8 mouse cellular contexts compared by ENCODE assay signal in the genomic region with DNA sequence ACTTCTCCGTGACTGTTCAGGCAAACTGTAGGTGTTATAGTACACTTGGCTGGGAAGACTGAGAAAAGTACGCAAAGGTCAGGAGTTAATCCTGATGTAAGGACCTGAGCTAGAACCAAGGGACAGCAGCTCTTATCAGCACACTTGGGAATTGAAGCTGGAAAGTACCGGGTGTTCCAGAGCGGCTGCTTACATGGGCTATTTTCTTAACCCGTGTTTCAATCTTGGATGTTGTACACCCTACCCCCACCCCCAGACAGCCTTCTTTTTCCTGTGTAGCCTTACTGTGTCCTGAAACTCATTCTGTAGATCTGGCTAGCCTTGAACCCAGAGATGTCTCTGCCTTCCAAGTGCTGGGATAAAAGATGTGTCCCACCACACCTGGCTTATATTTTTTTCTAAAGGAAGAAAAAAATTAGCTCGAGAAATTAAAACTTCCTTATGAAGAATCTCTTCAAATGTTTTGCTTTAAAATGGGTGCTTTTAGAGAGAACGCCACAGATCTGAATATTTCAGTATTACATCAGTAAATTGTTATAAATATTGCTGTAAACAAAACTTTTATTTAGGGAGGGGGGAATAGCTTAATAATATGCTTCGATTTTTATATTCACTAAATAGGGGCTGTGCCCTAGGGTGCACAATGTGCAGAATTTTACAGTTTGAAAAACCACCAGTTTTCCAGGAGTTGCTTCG. TPM values are rescaled to one million over a fixed set of nuclear protein-coding genes. Genes with fewer than 3 reads are reported as not detected.
DNase-seq lines count a peak whose midpoint lies in the region; ATAC-seq and TF ChIP-seq lines count a peak whose summit lies in the region.

No protein-coding gene starts in this region.

- TF ChIP-seq CTCF in left cerebral cortex, adult 2 months (IDR thresholded peaks at IDR 0.05), result no peak
- TF ChIP-seq CTCF in midbrain, postnatal 0 days (IDR thresholded peaks at IDR 0.05), result no peak

- H3K4me3 ChIP-seq in left cerebral cortex, adult 2 months, result peak overlapping the region; percentile 64
- H3K4me3 ChIP-seq in forebrain, embryonic 10.5 days, result peak overlapping the region; percentile 76
- peak overlapping the region; percentile 98 for H3K4me3 ChIP-seq in hindbrain, embryonic 16.5 days (ENCODE audit: low read length)
- peak overlapping the region; percentile 69 for H3K4me3 ChIP-seq in midbrain, postnatal 0 days (ENCODE audit: low read depth, low read length)

- H3K4me2 ChIP-seq in hindbrain, embryonic 16.5 days (ENCODE audit: low read length), result peak overlapping the region; percentile 82
- H3K4me2 ChIP-seq in midbrain, postnatal 0 days (ENCODE audit: low read depth, low read length, poor library complexity, severe bottlenecking), result peak overlapping the region; percentile 77

- peaks cover 16% of the 10 kb centered on the region for H3K36me3 ChIP-seq in forebrain, embryonic 10.5 days (replicated peaks)
- no peaks in the 10 kb centered on the region for H3K36me3 ChIP-seq in hindbrain, embryonic 16.5 days (ENCODE audit: control insufficient read depth, insufficient read depth, low read length)
- no peaks in the 10 kb centered on the region for H3K36me3 ChIP-seq in midbrain, postnatal 0 days (ENCODE audit: insufficient read depth, low read length)

- peak overlapping the region; percentile 93 for H3K9ac ChIP-seq in hindbrain, embryonic 16.5 days (ENCODE audit: low read depth, low read length)
- H3K9ac ChIP-seq in midbrain, postnatal 0 days (replicated peaks; ENCODE audit: low read length, poor library complexity, severe bottlenecking), result peak overlapping the region; percentile 75

- H3K9me3 ChIP-seq in forebrain, embryonic 10.5 days, result no peaks in the 10 kb centered on the region
- no peaks in the 10 kb centered on the region for H3K9me3 ChIP-seq in hindbrain, embryonic 16.5 days (ENCODE audit: control insufficient read depth, low read length)
- no peaks in the 10 kb centered on the region for H3K9me3 ChIP-seq in midbrain, postnatal 0 days (ENCODE audit: low read length)

- peaks cover 21% of the 10 kb centered on the region for H3K4me1 ChIP-seq in forebrain, embryonic 10.5 days
- peaks cover 13% of the 10 kb centered on the region for H3K4me1 ChIP-seq in hindbrain, embryonic 16.5 days (ENCODE audit: control insufficient read depth, insufficient read depth, low read depth, low read length)
- H3K4me1 ChIP-seq in midbrain, postnatal 0 days (ENCODE audit: insufficient read depth, low read length), result peaks cover 11% of the 10 kb centered on the region; the same call in 1 of the 2 replicates

- no peaks in the 10 kb centered on the region for H3K27me3 ChIP-seq in forebrain, embryonic 10.5 days (ENCODE audit: poor library complexity, severe bottlenecking)
- no peaks in the 10 kb centered on the region for H3K27me3 ChIP-seq in hindbrain, embryonic 16.5 days (replicated peaks; ENCODE audit: control insufficient read depth, insufficient read depth, low read length)
- no peaks in the 10 kb centered on the region for H3K27me3 ChIP-seq in midbrain, postnatal 0 days (ENCODE audit: insufficient read depth, low read length)

- 74% methylated on average over 9 of the region's 9 CpGs for WGBS in forebrain, embryonic 10.5 days
- 76% methylated on average over 9 of the region's 9 CpGs for WGBS in hindbrain, embryonic 16.5 days
- 73% methylated on average over 9 of the region's 9 CpGs for WGBS in midbrain, postnatal 0 days

- intact Hi-C loops in left cerebral cortex, adult 2 months (cut with DNase I), result loop anchor here (1.0 kb wide), 2 partner anchors 49 to 95 kb away; a partner anchor contains a TSS
- intact Hi-C loops in left cerebral cortex, postnatal 25 days (cut with DNase I), result loop anchor here (1.0 to 2.0 kb wide), 2 partner anchors 49 to 95 kb away; a partner anchor contains a TSS

- ATAC-seq in hindbrain, embryonic 16.5 days, result no peak
- ATAC-seq in midbrain, postnatal 0 days (ENCODE audit: low FRiP score), result no peak

- DNase-seq in left cerebral cortex, adult 2 months (ENCODE audit: extremely low spot score in 1 of 2, low spot score in 2 of 2), result no peak
- no peak for DNase-seq in left cerebral cortex, postnatal 25 days (ENCODE audit: low spot score in 2 of 2)
- DNase-seq in forebrain, embryonic 10.5 days (ENCODE audit: extremely low spot score, low spot score), result no peak
- no peak for DNase-seq in midbrain, postnatal 0 days (ENCODE audit: low spot score)
- no peak for DNase-seq in T-cell, adult 2 months (ENCODE audit: low spot score)
- DNase-seq in gastrocnemius, adult 8-10 months (ENCODE audit: low spot score in 2 of 2), result no peak
- DNase-seq in urinary bladder, postnatal 4 days (ENCODE audit: low spot score in 2 of 2), result no peak

- peak overlapping the region; percentile 95; the same call in 1 of the 2 replicates for H3K27ac ChIP-seq in left cerebral cortex, adult 2 months
- H3K27ac ChIP-seq in forebrain, embryonic 10.5 days, result peak overlapping the region; percentile 93
- peak overlapping the region; percentile 80 for H3K27ac ChIP-seq in hindbrain, embryonic 16.5 days (ENCODE audit: low read depth, low read length)
- H3K27ac ChIP-seq in midbrain, postnatal 0 days (ENCODE audit: low read depth, low read length), result peak overlapping the region; percentile 86

RNA-seq across cellular contexts. Expression of a gene that starts 13.7 kb away (rescaled TPM):
- 100 to 1,000 TPM; 120 to 136 TPM for total RNA-seq in left cerebral cortex, adult 2 months (2021)
- total RNA-seq in left cerebral cortex, postnatal 25 days (2021), result 100 to 1,000 TPM; 144 to 145 TPM
- 501 and 503 TPM in 2 replicates for polyA plus RNA-seq in forebrain, embryonic 10.5 days (2016; fragmentation: Nextera tagmentation; extraction: Ambion mirVana)
- polyA plus RNA-seq in hindbrain, embryonic 16.5 days (2015; fragmentation: Nextera tagmentation; extraction: Ambion mirVana), result 383 and 402 TPM in 2 replicates
- total RNA-seq in midbrain, postnatal 0 days (2014; rRNA removed), result 91.1 and 102 TPM in 2 replicates
- polyA plus RNA-seq in midbrain, postnatal 0 days (2015; fragmentation: Nextera tagmentation; extraction: Ambion mirVana), result 422 and 424 TPM in 2 replicates
- total RNA-seq in gastrocnemius, adult 8-10 months (2022), result 100 to 1,000 TPM; 157 to 164 (median 160) TPM
